Mouse (Mus musculus): ENCODE data around the gene Tcl1b4. TPM values are rescaled to one million over a fixed set of nuclear protein-coding genes. Genes with fewer than 3 reads are reported as not detected.

Tcl1b4 gene
- polyA plus RNA-seq (2012; rRNA removed; ENCODE audit: low replicate concordance): not detected in 2 replicates

DNA sequence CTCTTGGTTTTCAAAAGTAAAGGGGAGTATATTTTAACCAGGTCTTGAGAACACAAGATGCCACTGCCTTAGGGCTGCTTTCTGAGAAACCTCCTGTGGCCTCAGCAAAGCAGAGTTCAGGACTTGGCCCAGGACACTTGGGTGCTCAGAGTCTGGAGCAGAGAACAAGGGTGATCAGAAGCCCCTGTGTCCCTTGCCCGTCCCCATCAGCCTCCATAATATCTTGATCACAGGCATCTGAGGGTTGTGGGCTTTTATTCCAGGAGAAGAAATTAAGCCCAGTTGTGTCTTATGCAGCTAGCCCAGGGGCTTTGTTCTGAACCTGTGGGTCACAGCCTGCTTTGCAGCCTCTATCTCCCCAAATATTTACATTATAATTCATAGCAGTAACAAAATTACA lies at the start of gene Tcl1b4:
Gene Tcl1b4, plus strand, starts transcription at position 301 of the 400 bp plus-strand sequence.

DNA sequence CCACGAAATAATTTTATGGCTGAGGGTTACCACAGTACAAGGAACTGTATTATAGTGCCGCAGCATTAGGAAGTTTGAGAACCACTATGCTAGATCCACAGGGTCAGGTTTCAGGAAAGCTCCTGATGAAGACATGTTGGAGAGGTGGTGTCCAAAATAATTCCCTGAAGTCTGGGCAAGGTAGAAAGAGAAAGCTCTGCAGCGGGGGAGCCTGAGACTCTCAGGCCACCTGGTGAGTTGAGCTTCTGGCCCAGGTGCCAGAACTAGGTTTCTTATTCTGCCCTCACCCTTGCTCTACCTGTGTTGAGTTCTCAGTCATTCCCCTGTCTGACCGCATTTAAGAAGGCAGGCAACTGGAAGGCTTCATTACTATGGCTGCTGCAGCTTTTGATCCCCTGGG lies 42.4 kb upstream of the Tcl1b4 start, which contains the start of gene Tcl1b1:
Gene Tcl1b1, plus strand, starts transcription at position 301 of the 400 bp plus-strand sequence.

DNA sequence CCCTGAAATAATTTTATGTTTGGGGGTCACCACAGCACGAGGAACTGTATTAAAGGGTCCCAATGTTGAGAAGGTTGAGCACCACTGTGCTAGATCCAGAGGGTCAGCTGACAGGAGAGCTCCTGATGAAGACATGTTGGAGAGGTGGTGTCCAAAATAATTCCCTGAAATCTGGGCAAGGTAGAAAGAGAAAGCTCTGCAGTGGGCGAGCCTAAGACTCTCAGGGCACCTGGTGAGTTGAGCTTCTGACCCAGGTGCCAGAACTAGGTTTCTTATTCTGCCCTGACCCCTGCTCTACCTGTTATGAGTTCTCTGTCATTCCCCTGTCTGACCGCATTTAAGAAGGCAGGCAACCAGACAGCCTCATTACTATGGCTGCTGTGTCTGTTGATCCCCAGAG lies 25.7 kb upstream of the Tcl1b4 start, which contains the start of gene Tcl1b5:
Gene Tcl1b5, plus strand, starts transcription at position 301 of the 400 bp plus-strand sequence.

DNA sequence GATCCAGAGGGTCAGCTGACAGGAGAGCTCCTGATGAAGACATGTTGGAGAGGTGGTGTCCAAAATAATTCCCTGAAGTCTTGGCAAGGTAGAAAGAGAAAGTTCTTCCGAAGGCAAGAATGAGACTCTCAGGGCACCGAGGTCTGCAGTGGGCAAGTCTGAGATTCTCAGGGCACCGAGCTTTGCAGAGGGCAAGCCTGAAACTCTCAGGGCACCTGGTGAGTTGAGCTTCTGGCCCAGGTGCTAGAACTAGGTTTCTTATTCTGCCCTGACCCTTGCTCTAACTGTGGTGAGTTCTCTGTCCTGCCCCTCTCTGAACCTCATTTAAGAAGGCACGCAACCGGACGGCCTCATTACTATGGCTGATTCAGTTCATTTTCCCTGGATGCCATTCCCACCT lies 11.0 kb upstream of the Tcl1b4 start, which contains the start of gene Tcl1b3:
Gene Tcl1b3, plus strand, starts transcription at position 301 of the 400 bp plus-strand sequence.

DNA sequence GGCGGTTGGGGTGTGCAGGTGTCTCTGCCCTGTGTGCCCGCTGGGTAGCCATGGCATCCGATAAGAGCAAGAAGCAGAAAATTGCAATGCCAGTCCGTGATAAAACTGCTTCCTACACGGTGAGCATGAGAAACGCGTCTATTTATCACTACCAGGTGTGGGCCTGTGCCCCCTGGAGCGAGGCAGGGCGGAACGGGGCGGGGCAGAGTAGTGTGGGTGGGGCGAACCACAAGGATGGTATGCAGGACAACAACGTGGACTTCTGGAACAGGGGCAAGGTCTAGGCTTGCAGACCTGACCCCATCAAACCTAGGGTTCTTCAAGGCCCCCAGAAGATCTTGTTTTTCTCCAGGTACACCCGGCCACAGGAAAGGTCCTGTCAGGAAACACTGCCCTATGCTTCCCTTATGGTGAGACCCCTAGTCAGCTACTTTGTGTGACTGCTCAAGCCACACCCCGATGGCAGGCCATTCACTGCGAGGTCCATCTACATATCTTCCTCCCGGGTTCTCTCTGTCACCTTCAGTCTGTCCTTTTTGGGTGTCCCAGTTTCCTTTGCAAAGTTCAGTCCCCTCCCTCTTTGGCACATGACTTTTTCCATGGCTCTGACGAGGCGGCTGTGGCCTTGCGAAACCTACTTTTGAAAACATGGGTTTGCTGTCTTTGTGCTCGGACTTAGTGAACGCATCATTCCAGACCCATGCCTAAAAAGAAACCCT lies 21.0 kb downstream of the Tcl1b4 start, which contains the start of gene Tcl1:
Gene Tcl1, minus strand, starts transcription at position 193 of the 719 bp plus-strand sequence.

Other genes with a start within 250 kb of the Tcl1b4 start
- gene Syne3, start 192.1 kb upstream of the Tcl1b4 start, polyA plus RNA-seq (2012; rRNA removed; ENCODE audit: low replicate concordance): 0.61 and 0.88 TPM in 2 replicates
- gene Glrx5, start 169.3 kb upstream of the Tcl1b4 start, polyA plus RNA-seq (2012; rRNA removed; ENCODE audit: low replicate concordance): 68.9 and 98.2 TPM in 2 replicates
- not detected in 2 replicates for gene Tcl1b2, start 55.9 kb upstream of the Tcl1b4 start, polyA plus RNA-seq (2012; rRNA removed; ENCODE audit: low replicate concordance)
- gene Tcl1b1, start 42.3 kb upstream of the Tcl1b4 start, polyA plus RNA-seq (2012; rRNA removed; ENCODE audit: low replicate concordance): not detected in 2 replicates
- gene Tcl1b5, start 25.6 kb upstream of the Tcl1b4 start, polyA plus RNA-seq (2012; rRNA removed; ENCODE audit: low replicate concordance): not detected in 2 replicates
- gene Tcl1b3, start 10.9 kb upstream of the Tcl1b4 start, polyA plus RNA-seq (2012; rRNA removed; ENCODE audit: low replicate concordance): not detected in 2 replicates
- not detected in 2 replicates for gene Tcl1, start 20.8 kb downstream of the Tcl1b4 start, polyA plus RNA-seq (2012; rRNA removed; ENCODE audit: low replicate concordance)
- gene Tunar, start 131.9 kb downstream of the Tcl1b4 start, polyA plus RNA-seq (2012; rRNA removed; ENCODE audit: low replicate concordance): not detected in 2 replicates

Measured in duodenum, adult 2 months (tissue).